Mouse (Mus musculus): ENCODE data around the gene Fgfr2. TPM values are rescaled to one million over a fixed set of nuclear protein-coding genes. Genes with fewer than 3 reads are reported as not detected.
A peak's percentile ranks its signal among the peaks of the same experiment; 100 is the strongest.

Gene Fgfr2
- polyA plus RNA-seq, 1 experiment from 2014 or later, result 93.4 TPM

- H3K36me3 ChIP-seq (ENCODE audit: control insufficient read depth, insufficient read depth, low read length), result no peaks in the 10 kb centered on the region
- no peak overlapping the region for H3K4me3 ChIP-seq (replicated peaks; ENCODE audit: low read length)
- no peak overlapping the region for H3K9ac ChIP-seq (ENCODE audit: low read length)
- H3K4me1 ChIP-seq (ENCODE audit: control insufficient read depth, insufficient read depth, low read length), result peaks cover 19% of the 10 kb centered on the region
- H3K4me2 ChIP-seq (ENCODE audit: low read depth, low read length), result no peak overlapping the region
- H3K27me3 ChIP-seq (ENCODE audit: control insufficient read depth, insufficient read depth, low read length), result no peaks in the 10 kb centered on the region
- 29% methylated on average over 4 of the region's 4 CpGs for WGBS
- H3K9me3 ChIP-seq (replicated peaks; ENCODE audit: control insufficient read depth, low read length), result no peaks in the 10 kb centered on the region
- ATAC-seq (ENCODE audit: insufficient read depth, low FRiP score), result no peak
- peak overlapping the region; percentile 63 for H3K27ac ChIP-seq (ENCODE audit: low read length)
These were observed 2906.9 kb downstream of the Fgfr2 start for GRCm38 (mm10) chr7:130216272-130216671.

GRCm38 (mm10) chr7:130215348-130216252 lies 2907.6 kb downstream of the Fgfr2 start:
- H3K4me3 ChIP-seq (replicated peaks; ENCODE audit: low read length), result no peak overlapping the region
- H3K27me3 ChIP-seq (ENCODE audit: control insufficient read depth, insufficient read depth, low read length), result no peaks in the 10 kb centered on the region
- no peaks in the 10 kb centered on the region for H3K9me3 ChIP-seq (replicated peaks; ENCODE audit: control insufficient read depth, low read length)
- no peaks in the 10 kb centered on the region for H3K36me3 ChIP-seq (ENCODE audit: control insufficient read depth, insufficient read depth, low read length)
- H3K4me2 ChIP-seq (ENCODE audit: low read depth, low read length), result 0 out of 2 replicates have a peak overlapping the region, but pooled peaks have one; percentile 2
- peaks cover 19% of the 10 kb centered on the region for H3K4me1 ChIP-seq (ENCODE audit: control insufficient read depth, insufficient read depth, low read length)
- peak overlapping the region; percentile 80 for H3K27ac ChIP-seq (ENCODE audit: low read length)
- H3K9ac ChIP-seq (ENCODE audit: low read length), result 0 out of 2 replicates have a peak overlapping the region, but pooled peaks have one; percentile 47
- 44% methylated on average over 21 of the region's 21 CpGs for WGBS
- ATAC-seq (ENCODE audit: insufficient read depth, low FRiP score), result peak; percentile 92

- 82% methylated on average over 5 of the region's 5 CpGs for WGBS
- no peak overlapping the region for H3K4me3 ChIP-seq (replicated peaks; ENCODE audit: low read length)
- no peaks in the 10 kb centered on the region for H3K9me3 ChIP-seq (replicated peaks; ENCODE audit: control insufficient read depth, low read length)
- ATAC-seq (ENCODE audit: insufficient read depth, low FRiP score), result peak; percentile 12; the same call in 1 of the 2 replicates
- H3K9ac ChIP-seq (ENCODE audit: low read length), result no peak overlapping the region
- peaks cover 22% of the 10 kb centered on the region for H3K4me1 ChIP-seq (ENCODE audit: control insufficient read depth, insufficient read depth, low read length)
- H3K36me3 ChIP-seq (ENCODE audit: control insufficient read depth, insufficient read depth, low read length), result no peaks in the 10 kb centered on the region
- H3K27me3 ChIP-seq (ENCODE audit: control insufficient read depth, insufficient read depth, low read length), result no peaks in the 10 kb centered on the region
- H3K4me2 ChIP-seq (ENCODE audit: low read depth, low read length), result no peak overlapping the region
- peak overlapping the region; percentile 31 for H3K27ac ChIP-seq (ENCODE audit: low read length)
These were observed 2910.0 kb downstream of the Fgfr2 start for GRCm38 (mm10) chr7:130213156-130213555.

- ATAC-seq (ENCODE audit: insufficient read depth, low FRiP score), result no peak
- no peak overlapping the region for H3K4me3 ChIP-seq (replicated peaks; ENCODE audit: low read length)
- H3K9ac ChIP-seq (ENCODE audit: low read length), result no peak overlapping the region
- H3K9me3 ChIP-seq (replicated peaks; ENCODE audit: control insufficient read depth, low read length), result no peaks in the 10 kb centered on the region
- H3K27me3 ChIP-seq (ENCODE audit: control insufficient read depth, insufficient read depth, low read length), result no peaks in the 10 kb centered on the region
- H3K4me1 ChIP-seq (ENCODE audit: control insufficient read depth, insufficient read depth, low read length), result peaks cover 25% of the 10 kb centered on the region
- H3K27ac ChIP-seq (ENCODE audit: low read length), result no peak overlapping the region
- no peaks in the 10 kb centered on the region for H3K36me3 ChIP-seq (ENCODE audit: control insufficient read depth, insufficient read depth, low read length)
- WGBS, result 76% methylated on average over 5 of the region's 5 CpGs
- no peak overlapping the region for H3K4me2 ChIP-seq (ENCODE audit: low read depth, low read length)
These were observed 2911.7 kb downstream of the Fgfr2 start for GRCm38 (mm10) chr7:130211411-130211810.

- no peak for ATAC-seq (ENCODE audit: insufficient read depth, low FRiP score)
- Histone ChIP-seq H3K9me3 (replicated peaks; ENCODE audit: control insufficient read depth, low read length) (no peaks in the 10 kb centered on the region), H3K9ac (ENCODE audit: low read length) (no peak overlapping the region), H3K36me3 (ENCODE audit: control insufficient read depth, insufficient read depth, low read length) (no peaks in the 10 kb centered on the region; the same call in 1 of the 2 replicates), H3K27me3 (ENCODE audit: control insufficient read depth, insufficient read depth, low read length) (no peaks in the 10 kb centered on the region), H3K27ac (ENCODE audit: low read length) (no peak overlapping the region; the same call in 1 of the 2 replicates), H3K4me1 (ENCODE audit: control insufficient read depth, insufficient read depth, low read length) (peaks cover 24% of the 10 kb centered on the region), H3K4me2 (ENCODE audit: low read depth, low read length) (no peak overlapping the region), H3K4me3 (replicated peaks; ENCODE audit: low read length) (no peak overlapping the region)
- WGBS, result 87% methylated on average over 4 of the region's 4 CpGs
These were observed 2914.5 kb downstream of the Fgfr2 start for GRCm38 (mm10) chr7:130208601-130209000.

- WGBS, result 23% methylated on average over 6 of the region's 6 CpGs
- no peaks in the 10 kb centered on the region; the same call in 1 of the 2 replicates for H3K36me3 ChIP-seq (ENCODE audit: control insufficient read depth, insufficient read depth, low read length)
- H3K4me2 ChIP-seq (ENCODE audit: low read depth, low read length), result no peak overlapping the region
- no peak overlapping the region for H3K4me3 ChIP-seq (replicated peaks; ENCODE audit: low read length)
- H3K9ac ChIP-seq (ENCODE audit: low read length), result no peak overlapping the region
- peak overlapping the region; percentile 55; the same call in 1 of the 2 replicates for H3K27ac ChIP-seq (ENCODE audit: low read length)
- no peaks in the 10 kb centered on the region for H3K27me3 ChIP-seq (ENCODE audit: control insufficient read depth, insufficient read depth, low read length)
- peaks cover 21% of the 10 kb centered on the region for H3K4me1 ChIP-seq (ENCODE audit: control insufficient read depth, insufficient read depth, low read length)
- H3K9me3 ChIP-seq (replicated peaks; ENCODE audit: control insufficient read depth, low read length), result no peaks in the 10 kb centered on the region
- ATAC-seq (ENCODE audit: insufficient read depth, low FRiP score), result peak; percentile 68
These were observed 2917.0 kb downstream of the Fgfr2 start for GRCm38 (mm10) chr7:130206181-130206582.

- Histone ChIP-seq H3K9me3 (replicated peaks; ENCODE audit: control insufficient read depth, low read length) (no peaks in the 10 kb centered on the region), H3K27me3 (ENCODE audit: control insufficient read depth, insufficient read depth, low read length) (no peaks in the 10 kb centered on the region), H3K4me1 (ENCODE audit: control insufficient read depth, insufficient read depth, low read length) (peaks cover 18% of the 10 kb centered on the region), H3K9ac (ENCODE audit: low read length) (no peak overlapping the region), H3K4me3 (replicated peaks; ENCODE audit: low read length) (no peak overlapping the region), H3K4me2 (ENCODE audit: low read depth, low read length) (no peak overlapping the region), H3K27ac (ENCODE audit: low read length) (no peak overlapping the region), H3K36me3 (ENCODE audit: control insufficient read depth, insufficient read depth, low read length) (no peaks in the 10 kb centered on the region; the same call in none of the 2 replicates)
- 73% methylated on average over 7 of the region's 7 CpGs for WGBS
- no peak for ATAC-seq (ENCODE audit: insufficient read depth, low FRiP score)
These were observed 2918.0 kb downstream of the Fgfr2 start for GRCm38 (mm10) chr7:130205140-130205539.

GRCm38 (mm10) chr7:130201020-130201419 lies 2922.1 kb downstream of the Fgfr2 start:
- H3K9me3 ChIP-seq (replicated peaks; ENCODE audit: control insufficient read depth, low read length), result no peaks in the 10 kb centered on the region
- no peak overlapping the region for H3K27ac ChIP-seq (ENCODE audit: low read length)

GRCm38 (mm10) chr7:130199951-130200350 lies 2923.2 kb downstream of the Fgfr2 start:
- 0 out of 2 replicates have a peak, but pooled peaks cover 7% of the 10 kb centered on the region for H3K4me1 ChIP-seq (ENCODE audit: control insufficient read depth, insufficient read depth, low read length)
- no peak overlapping the region for H3K4me3 ChIP-seq (replicated peaks; ENCODE audit: low read length)
- H3K36me3 ChIP-seq (ENCODE audit: control insufficient read depth, insufficient read depth, low read length), result peaks cover 5% of the 10 kb centered on the region
- no peaks in the 10 kb centered on the region for H3K9me3 ChIP-seq (replicated peaks; ENCODE audit: control insufficient read depth, low read length)
- no peaks in the 10 kb centered on the region for H3K27me3 ChIP-seq (ENCODE audit: control insufficient read depth, insufficient read depth, low read length)
- peak overlapping the region; percentile 7; the same call in 1 of the 2 replicates for H3K27ac ChIP-seq (ENCODE audit: low read length)
- WGBS, result 86% methylated on average over 9 of the region's 9 CpGs
- no peak for ATAC-seq (ENCODE audit: insufficient read depth, low FRiP score)
- no peak overlapping the region for H3K9ac ChIP-seq (ENCODE audit: low read length)
- no peak overlapping the region for H3K4me2 ChIP-seq (ENCODE audit: low read depth, low read length)

More at GRCm38 (mm10) chr7:130201020-130201419, 2922.1 kb downstream of the Fgfr2 start:
- no peaks in the 10 kb centered on the region for H3K27me3 ChIP-seq (ENCODE audit: control insufficient read depth, insufficient read depth, low read length)
- ATAC-seq (ENCODE audit: insufficient read depth, low FRiP score), result no peak
- H3K4me2 ChIP-seq (ENCODE audit: low read depth, low read length), result no peak overlapping the region
- peaks cover 5% of the 10 kb centered on the region for H3K36me3 ChIP-seq (ENCODE audit: control insufficient read depth, insufficient read depth, low read length)
- no peak overlapping the region for H3K9ac ChIP-seq (ENCODE audit: low read length)
- 0 out of 2 replicates have a peak, but pooled peaks cover 9% of the 10 kb centered on the region for H3K4me1 ChIP-seq (ENCODE audit: control insufficient read depth, insufficient read depth, low read length)
- no peak overlapping the region for H3K4me3 ChIP-seq (replicated peaks; ENCODE audit: low read length)
- 76% methylated on average over 8 of the region's 8 CpGs for WGBS

Data from stomach, embryonic 16.5 days (tissue).